Mouse (Mus musculus): ENCODE results near the gene Myo1b. TPM values are rescaled to one million over a fixed set of nuclear protein-coding genes. Genes with fewer than 3 reads are reported as not detected.

Myo1b gene
- 4.2 and 4.6 TPM in 2 replicates for polyA plus RNA-seq (2012; rRNA removed)

DNA sequence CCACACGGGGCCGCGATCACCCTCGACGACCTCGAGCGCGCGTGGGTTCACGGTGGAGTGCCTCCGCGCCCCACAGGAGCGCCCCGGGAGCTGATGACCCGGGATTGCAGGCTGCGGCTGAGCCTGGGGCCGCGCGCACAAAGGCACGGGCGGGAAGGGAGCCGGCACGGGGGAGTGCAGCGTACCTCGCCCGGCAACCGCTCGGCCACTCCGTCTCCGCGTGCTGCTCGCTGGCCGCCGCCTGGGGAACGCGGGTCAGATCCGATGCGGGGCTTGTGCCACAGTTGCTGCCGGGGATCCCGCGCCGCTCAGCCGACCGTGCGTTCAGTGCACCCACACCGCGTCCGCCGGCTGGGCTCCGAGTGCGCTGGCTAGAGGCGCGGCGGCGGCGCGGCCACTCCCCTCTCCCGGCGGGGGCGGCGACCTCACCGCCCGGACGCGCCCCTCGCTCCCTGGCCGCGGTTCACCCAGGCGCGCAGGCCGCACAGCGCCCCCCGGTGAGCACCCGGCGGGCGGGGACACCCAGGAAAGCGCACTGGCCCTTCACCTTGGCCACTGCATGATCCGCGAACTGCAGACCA is at the start of gene Myo1b:
Gene Myo1b (minus strand): TSS at position 496 of the 581 bp plus-strand sequence.

Other genes with a start within 250 kb of the Myo1b start
- gene Stat4, start 71.1 kb upstream of the Myo1b start, polyA plus RNA-seq (2012; rRNA removed): 0.38 and 0.83 TPM in 2 replicates
- 10.9 and 14.8 TPM in 2 replicates for gene Stat1, start 203.4 kb upstream of the Myo1b start, polyA plus RNA-seq (2012; rRNA removed)